Mouse (Mus musculus) embryo, embryonic 10.5 days (tissue): ENCODE measurements around the gene Lrrn4.

Experiments
- DNase-seq: peaks from one replicate; pipeline ENCODE4 v3.0.0-alpha.2; 2015; ENCODE audit warnings: low spot score

The Lrrn4 gene

DNA sequence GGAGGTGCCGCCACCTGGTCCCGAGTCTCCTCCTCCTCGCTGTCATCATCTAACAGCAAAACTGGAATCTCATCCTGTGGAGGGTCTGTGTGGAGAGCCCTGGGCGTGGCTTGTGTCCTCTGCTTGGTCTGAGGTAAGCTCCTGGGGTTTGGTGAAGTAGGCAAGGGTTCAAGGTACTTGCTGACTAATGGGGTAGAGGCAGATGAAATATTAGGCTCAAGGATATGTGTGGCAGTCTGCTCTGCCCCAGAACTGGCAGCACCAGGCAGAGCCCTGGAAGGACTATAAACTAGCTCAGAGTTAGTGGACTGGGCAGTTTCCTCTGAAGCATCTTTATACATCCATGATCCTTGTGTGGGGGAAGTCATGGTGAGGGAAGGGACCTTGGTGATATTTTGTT is 10.4 kb downstream of the Lrrn4 start:
- no peak for DNase-seq

GRCm38 (mm10) chr2:132869682-132870081 is 11.0 kb downstream of the Lrrn4 start:
- DNase-seq: no peak

GRCm38 (mm10) chr2:132867521-132867920 is 13.2 kb downstream of the Lrrn4 start:
- no peak for DNase-seq

DNA sequence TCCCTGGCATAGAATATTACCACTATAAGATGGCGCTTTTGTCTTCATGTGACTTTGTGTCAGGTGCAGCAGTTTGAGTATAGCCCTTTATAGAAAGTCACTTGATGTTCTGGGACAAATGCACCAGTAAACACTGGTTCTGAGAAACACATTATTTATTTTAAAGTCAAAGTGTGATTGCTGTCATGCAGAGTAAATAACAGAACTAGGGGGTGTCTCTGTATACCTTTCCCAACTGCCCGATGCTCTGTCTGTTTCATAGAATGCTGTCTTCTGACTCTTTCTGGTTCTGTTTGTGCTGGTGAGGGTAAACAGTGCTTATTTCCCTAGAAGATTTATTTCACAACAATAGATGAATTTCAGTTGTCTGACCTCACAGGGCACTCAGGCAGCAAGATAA is 17.4 kb downstream of the Lrrn4 start:
- DNase-seq: no peak

DNA sequence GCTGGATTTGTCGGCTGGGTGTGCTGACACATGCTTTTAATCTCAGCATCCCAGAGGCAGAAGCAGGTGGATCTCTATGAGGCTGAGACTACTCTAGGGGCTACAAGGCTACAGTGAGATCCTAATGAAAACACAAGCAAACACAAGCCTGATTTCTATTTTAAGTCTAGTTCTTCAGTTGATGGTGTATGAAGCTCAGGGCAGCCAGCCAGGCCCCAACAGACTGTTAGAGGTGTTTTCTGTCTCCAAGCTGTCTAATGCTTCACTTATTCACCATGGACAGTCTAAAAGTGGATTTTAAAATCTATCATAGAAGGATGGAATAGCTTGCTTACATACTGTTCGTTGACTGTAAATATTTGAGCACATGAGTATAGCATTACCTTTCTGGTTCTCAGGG is 19.2 kb downstream of the Lrrn4 start:
- DNase-seq: no peak

GRCm38 (mm10) chr2:132860435-132860834 is 20.3 kb downstream of the Lrrn4 start:
- DNase-seq: no peak

GRCm38 (mm10) chr2:132856333-132856732 is 24.4 kb downstream of the Lrrn4 start:
- no peak for DNase-seq

GRCm38 (mm10) chr2:132853051-132853450 is 27.6 kb downstream of the Lrrn4 start:
- DNase-seq: no peak

DNA sequence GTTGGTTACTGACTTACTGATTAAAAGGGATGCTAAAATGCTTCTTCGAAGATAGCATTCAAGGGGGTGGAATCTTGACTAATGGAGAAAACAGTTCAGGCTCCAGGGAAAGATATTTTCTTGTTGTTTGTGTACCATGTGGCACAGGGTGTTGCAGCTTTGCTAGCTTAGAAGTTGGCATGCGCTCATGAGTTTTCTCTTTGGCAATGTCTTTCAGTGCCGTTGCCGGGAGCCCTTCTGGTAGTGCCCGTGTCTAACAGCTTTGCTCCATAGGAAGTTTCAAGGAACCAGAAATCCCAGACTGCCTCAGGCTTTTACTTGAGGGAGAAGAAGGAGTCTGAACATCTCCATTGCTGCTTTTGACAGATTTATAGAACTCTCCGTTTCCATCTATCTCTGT is 31.6 kb downstream of the Lrrn4 start:
- DNase-seq: no peak

- no peak for DNase-seq
Measured at GRCm38 (mm10) chr2:132848361-132848760, 32.3 kb downstream of the Lrrn4 start.

DNA sequence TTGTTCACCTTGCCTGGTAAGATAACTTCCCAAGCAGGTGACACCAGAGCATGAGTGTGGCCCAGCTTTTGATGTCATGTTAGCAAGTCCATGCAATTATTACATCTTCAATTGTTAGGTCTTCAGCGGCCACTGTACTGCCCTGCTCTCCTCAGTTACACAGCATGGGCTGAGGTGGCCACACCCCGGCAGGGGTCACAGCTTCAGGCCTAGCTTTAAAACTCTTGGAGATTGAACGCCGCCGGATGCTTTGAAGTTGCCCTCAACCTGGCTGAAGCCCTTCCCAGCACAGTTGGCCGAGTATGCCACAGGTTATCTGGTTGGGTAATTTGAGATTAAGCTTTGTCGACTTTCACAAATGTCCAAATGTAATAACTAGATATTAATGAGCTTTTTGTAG is 33.1 kb downstream of the Lrrn4 start:
- peak; percentile 14 for DNase-seq

GRCm38 (mm10) chr2:132846407-132847358 is 34.0 kb downstream of the Lrrn4 start, which contains the start of gene Crls1:
Gene Crls1 (plus strand): TSS chr2:132846666.
- peak; percentile 94 for DNase-seq

- no peak for DNase-seq
Measured at GRCm38 (mm10) chr2:132841071-132841470, 39.6 kb downstream of the Lrrn4 start.
